Mouse (Mus musculus): ENCODE results near the gene Fam69b. TPM values are rescaled to one million over a fixed set of nuclear protein-coding genes. Genes with fewer than 3 reads are reported as not detected.

The Fam69b gene
- total RNA-seq, 2 experiments from 2014 or later, result 4.8 to 9.2 TPM

DNA sequence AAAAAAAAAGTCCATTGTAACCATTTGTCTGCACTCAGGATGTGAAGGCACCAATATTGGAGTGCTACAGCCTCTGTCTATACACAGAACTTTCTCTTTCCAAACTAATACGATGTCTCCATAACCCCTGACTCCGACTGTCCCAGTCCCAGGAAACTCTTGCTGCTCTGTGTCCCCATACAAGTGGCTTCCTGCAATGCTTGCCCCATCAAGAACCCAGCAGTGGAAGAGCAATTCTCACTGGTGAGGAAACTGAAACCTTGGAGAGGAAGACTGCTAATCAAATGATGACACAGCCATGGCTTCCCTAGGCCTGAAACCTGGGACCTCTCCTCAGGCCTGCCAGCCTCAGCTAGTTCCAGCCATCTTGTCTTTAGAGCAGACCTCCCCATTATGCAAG is 30.4 kb upstream of the Fam69b start:
- peak; percentile 56 for ATAC-seq (replicated peaks; ENCODE audit: poor library complexity)

DNA sequence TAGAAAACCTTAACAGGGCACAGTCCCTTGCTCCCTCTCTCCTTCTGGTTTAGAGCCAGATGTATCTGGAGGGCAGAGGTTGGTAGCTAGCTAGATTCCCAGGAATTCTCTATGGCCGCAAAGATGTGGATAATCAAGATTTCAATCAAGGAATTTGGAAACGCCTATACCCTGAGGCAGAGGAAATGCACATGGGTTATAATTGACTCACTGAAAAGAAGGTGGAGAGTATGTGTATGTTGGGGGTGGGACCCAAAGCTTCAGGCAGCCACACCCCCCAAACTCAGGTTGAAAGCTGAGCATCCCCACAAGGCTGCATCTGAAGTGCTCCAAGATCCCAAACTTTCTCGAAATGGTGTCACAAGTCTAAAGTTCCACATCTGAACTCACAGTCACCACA is 29.8 kb upstream of the Fam69b start:
- no peak for ATAC-seq (replicated peaks; ENCODE audit: poor library complexity)

DNA sequence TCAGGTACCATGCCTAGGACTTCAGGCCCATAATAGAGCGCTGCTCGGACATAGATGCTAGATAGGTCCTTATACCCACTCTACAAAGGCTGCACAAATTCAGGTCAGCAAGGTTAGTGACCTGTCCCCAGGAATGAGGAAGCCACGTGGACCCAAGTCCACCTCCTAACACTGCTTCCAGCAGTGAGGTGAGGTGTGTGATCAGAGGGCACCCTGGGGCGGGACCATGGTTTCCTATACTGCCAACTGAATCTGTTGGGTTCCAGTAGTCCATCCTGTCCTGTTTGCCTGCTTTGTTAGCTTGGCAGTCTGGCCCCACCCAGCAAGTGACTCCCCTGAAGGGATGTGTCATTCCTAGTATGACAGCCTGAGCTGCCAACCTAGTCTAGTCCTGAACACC is 28.3 kb upstream of the Fam69b start:
- ATAC-seq (replicated peaks; ENCODE audit: poor library complexity), result no peak

DNA sequence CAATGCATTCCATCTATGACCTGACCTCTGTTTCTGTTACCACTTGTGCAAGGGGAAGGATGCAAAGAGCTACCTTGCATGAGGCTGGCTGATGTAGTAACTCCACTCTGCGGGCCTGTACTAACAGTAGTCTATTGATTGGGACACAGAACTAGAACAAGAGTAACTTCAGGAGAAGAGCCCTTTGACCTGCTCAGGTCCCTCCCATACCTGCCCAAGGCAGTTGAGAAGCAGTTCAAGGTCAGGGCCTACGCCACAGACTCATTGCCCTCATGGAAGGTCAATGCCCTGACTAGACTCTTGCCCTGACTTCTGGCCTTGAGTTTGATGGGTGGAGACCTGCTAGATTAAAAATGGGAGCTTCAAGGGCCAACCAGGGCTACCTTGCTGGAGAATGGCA is 27.6 kb upstream of the Fam69b start:
- ATAC-seq (replicated peaks; ENCODE audit: poor library complexity), result no peak

DNA sequence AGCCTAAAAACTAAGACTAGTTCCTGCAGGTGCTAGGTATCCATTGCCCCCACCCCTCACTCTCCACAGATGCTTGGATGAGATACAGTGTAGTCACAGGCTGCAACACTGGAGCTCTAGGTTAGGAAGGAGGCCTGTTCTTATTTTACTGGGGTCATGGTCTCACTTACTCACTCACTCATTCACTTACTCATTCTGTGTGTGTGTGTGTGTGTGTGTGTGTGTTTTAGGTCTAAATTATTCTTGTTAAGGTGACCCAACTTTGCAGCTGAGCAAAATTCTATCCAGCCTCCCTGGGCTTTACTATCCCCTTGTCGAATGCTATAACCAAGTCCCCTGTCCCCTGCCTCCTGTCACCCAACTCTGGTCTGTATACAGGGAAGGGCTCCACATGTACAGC is 26.7 kb upstream of the Fam69b start:
- ATAC-seq (replicated peaks; ENCODE audit: poor library complexity), result no peak

DNA sequence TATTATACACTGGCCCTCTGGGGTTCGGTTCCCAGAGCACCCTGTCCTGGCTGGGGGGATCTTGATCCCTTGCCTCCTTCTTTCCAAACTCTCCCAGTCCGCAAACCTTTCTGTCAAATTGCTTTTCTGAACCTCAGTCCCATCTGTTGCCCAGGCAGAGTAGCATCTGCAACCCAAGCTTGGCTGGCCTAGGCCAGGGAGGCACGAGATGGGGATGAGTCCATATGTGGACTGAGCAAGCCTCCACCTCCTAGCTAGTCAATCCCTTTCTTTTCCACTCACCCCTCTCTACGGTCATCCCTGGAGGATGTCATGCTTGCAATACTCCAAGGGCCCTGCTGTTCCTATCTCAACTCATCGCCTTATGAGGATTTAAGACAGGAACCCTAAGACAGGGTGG is 25.6 kb upstream of the Fam69b start:
- no peak for ATAC-seq (replicated peaks; ENCODE audit: poor library complexity)

DNA sequence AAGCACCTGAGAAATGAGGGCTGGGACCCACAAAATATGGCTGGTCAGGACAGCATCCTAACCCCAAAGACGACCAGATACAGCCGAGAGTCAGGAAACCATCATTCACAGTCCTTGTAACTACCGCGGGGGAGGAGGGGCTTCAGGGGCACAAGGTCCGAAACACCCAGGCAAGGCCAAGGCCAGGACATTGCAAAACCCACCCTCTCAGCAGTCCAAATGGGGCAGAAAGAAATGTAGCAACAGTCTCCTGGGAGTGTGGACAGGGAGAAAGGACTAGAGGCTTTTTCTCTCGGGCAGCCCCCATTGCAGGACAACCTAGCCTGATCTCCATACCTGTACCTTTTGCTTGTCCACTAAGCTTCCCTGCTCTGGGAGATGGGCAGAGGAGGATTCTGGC is 25.1 kb upstream of the Fam69b start:
- 0 out of 2 replicates have a peak, but pooled peaks have one; percentile 2 for ATAC-seq (replicated peaks; ENCODE audit: poor library complexity)

DNA sequence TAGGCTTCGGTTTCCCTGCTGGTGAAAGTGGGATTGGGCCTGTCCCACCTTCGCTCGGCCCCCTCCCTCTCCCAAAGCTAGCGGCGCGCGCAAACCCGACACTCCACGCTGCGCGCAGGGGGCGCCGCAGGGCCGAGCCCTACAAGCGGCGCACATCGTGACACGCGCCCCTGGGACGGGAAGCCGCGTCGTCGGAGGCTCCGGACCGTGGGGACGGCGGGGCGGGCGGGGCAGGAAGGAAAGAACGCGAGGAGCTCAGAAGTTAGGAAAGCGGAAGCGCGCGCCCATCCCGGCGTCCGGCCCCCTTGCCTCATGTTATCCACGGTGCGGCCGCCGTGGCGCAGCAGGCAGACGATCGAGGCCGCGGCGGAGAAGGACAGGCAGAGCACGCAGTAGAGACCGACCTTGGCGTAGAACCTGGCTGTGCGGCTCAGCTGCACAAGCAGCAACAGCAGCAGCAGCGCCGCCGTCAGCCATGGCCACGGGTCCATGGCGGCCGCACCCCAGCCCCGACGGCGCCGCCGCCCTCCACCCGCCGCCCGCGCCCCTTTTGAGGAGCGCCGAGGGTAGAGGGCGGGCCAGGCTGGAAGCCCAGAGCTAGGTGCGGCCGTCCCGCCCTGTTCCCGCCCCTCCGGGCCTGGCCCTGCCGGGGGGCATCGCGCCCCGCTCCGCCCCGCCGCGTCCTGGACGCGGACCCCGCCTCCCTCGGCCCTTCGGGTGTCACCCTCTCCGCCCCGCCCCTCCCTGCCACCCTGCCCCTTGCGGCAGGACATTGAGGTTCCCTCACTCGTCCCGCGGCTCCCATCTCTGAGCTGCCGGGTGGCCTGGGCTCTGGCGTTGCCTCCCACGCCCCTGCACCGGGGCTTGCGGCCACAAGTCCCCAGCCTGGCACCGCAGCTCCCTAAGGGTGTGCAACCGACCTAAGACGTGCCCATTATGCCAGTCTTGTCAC is 24.3 kb upstream of the Fam69b start, which contains the start of gene Agpat2:
Agpat2 (minus strand) TSS at position 698 of the 952 bp plus-strand sequence.
- ATAC-seq (replicated peaks; ENCODE audit: poor library complexity), result peak; percentile 60

DNA sequence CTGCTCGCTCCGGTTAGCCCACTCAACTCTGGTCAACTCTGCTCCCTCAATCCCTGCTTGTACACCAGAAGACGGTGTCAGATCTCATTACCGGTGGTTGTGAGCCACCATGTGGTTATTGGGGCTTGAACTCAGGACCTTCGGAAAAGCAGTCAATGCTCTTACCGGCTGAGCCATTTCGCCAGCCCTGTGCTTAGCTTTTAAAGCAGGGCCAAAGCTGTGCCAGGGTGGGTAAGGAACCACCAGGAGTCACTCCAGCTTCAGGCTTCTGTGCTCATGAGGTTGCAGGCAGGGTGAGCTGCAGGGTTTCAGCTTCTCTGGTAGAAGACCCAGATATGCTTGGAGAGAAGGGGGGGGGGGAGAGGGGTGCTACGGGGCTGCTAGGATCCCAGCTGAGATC is 22.9 kb upstream of the Fam69b start:
- no peak for ATAC-seq (replicated peaks; ENCODE audit: poor library complexity)

DNA sequence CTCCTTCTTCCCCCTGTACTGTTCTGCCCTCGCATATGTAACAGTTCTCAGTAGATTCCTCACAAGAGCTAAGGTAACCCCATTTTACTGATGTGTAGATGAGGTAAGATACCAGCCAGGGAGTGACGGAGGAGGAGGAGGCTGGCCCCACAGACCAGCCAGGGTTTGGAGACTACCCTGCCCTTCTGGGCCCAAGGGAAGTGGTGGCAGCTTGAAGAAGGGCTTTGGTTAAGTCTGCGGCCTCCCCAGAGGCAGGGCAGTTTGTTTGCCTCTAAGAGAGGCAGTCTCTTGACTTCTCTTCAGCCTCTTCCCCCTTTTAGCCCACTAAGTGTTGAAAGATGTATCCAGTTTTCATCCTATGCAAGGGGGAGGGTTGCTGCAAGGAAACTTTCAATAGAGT is 21.7 kb upstream of the Fam69b start:
- peak; percentile 17 for ATAC-seq (replicated peaks; ENCODE audit: poor library complexity)

DNA sequence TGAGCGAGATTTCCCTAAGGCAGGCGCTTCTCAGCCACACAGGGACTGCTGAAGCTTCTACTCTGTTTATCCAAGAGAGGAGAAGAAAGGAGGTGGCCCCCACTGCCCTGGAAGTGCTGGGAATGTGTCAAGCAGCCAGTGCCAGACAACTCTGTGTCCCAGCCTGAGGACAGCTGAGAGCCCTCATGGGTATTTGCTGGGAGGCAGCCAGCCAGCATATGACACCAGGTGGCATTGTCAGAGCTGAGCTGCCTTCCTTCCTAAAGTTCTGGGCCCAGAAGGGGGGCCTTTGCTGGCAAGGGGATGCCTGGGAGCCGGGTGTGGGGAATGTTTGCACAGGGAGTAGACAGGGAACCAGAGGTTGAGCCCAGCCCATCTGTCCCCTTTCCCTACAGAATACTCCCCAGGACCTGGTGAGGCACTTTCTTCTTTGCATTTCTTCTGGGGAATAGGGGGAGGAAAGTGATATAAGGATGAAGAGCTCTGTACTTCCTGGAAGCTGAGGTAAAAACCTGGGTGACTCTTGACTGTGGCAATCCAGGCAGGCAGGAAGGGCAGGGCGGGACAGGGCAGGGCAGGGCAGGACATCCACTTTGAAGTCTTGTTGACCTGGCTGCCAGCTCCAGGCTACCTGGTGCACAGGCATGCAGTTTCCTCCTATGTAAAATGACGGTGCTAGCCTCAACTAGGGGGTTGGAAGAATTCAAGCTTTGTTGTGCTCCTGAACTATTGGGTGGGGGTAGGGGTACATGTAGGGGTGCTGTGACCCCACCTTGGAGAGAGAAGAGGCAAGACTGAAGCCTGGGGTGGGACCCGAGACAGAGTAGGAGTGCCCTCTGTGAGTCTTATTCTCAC is 21.0 kb upstream of the Fam69b start:
- no peak for ATAC-seq (replicated peaks; ENCODE audit: poor library complexity)

DNA sequence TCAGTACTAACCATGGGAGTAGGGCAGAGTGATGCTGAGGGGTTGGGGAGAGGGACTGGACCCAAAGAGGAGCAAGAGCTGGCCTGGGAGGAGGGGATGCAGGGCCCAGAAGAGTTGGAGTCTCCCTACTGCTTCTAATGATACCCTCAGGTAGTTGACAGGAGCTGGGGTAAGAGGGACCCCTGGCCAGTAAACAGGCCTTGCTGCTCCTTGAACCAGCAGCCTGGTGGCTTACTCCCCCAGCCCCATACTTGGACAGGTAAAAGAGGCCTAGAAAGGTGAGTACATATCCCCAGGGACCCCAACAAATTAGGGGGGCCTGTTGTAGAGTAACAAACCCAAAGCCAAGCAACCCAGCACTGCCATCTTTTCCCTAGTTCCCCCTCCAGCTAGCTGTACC is 19.5 kb upstream of the Fam69b start:
- no peak for ATAC-seq (replicated peaks; ENCODE audit: poor library complexity)

DNA sequence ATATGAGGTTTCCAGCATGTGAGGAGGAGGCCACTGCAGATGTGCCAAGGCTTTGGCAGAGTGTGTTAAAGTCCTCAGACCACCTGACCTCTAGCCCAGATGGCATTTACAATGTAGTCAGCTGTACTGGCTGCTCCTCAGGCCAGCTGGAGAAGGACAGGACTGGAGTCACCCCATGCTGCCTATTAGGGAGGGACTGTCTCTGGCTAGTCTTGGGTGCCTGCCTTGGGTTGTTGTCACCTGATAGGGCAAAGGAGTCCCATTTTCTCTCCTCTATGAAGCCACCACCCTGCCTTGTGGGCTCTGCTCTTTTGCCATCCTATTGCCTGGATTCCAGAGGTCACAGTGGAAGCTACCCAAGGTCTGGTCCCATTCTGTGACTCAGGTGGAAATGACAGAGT is 19.0 kb upstream of the Fam69b start:
- no peak for ATAC-seq (replicated peaks; ENCODE audit: poor library complexity)

DNA sequence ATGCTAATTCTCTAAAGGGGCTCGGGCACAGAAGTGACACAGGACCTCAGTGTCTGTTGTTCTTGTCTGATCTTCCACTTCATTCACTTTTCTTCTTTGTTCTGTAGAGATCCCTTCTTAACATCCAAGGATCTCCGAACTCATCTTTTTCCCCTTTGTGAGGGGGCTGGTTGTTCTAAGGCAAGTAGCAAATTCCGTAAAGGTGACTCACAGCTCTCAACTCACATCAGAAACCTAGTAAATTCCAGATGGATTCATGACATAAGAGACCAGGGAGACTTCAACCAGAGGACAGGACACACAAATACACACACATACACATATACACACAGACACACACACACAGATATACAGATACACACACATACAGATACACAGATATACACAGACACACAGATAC is 17.7 kb upstream of the Fam69b start:
- no peak for ATAC-seq (replicated peaks; ENCODE audit: poor library complexity)

DNA sequence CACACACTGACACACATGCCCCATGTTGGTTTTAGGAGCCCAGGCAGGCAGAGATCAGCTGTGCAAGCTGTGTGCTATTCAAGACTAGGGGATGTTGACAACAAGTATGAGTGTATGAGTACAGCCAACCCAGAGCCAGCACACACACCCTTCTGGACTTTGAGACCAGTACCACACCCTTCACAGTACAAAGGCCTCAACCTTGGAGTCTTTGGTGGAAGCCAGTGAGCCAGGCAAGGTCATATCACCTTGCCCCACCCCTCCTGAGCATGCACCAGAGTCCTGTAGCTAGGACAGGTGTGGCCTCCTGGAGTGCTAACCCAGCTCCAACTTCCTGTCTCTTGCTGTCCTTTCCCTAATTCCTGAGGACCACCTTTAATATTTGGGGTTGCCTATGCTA is 17.2 kb upstream of the Fam69b start:
- ATAC-seq (replicated peaks; ENCODE audit: poor library complexity), result no peak

DNA sequence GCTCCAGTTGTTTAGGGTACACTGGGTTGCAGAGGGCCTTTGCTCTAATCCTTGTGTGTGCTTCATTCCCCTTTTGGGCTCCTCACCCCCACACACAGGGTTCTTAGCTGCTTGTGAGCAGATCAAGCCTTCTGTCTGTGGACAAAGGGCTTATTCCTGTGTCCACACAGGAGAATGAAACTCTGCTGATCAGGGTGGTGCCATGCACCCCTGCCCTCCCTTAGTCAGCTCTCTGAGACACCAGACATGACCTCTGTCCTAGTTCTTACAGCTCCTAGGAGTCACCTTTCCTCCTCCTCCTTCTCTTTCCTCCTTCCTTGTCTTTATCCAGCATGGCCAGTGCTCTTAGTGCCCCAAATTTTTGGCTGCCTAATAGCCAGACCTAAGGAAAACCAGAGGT is 16.4 kb upstream of the Fam69b start:
- no peak for ATAC-seq (replicated peaks; ENCODE audit: poor library complexity)

DNA sequence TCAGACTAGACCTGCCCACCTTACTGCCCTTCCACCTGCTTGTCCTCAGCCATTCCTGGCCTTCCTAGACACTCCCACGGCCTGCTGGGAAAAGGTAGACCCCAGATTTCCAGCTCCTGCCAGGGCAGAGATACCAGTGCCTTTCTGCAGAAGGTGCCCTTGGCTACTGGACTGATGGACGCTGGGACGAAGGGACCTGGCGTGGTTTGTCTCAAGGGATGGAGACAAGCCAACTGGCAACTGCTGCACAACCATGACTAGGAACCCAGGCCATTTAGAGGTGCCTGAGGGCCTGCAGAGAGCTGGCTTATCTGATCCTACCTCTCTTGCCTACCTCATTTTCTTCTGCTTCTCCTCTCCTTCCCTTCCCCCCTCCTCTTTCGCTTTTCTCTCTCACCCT is 13.4 kb upstream of the Fam69b start:
- no peak for ATAC-seq (replicated peaks; ENCODE audit: poor library complexity)

DNA sequence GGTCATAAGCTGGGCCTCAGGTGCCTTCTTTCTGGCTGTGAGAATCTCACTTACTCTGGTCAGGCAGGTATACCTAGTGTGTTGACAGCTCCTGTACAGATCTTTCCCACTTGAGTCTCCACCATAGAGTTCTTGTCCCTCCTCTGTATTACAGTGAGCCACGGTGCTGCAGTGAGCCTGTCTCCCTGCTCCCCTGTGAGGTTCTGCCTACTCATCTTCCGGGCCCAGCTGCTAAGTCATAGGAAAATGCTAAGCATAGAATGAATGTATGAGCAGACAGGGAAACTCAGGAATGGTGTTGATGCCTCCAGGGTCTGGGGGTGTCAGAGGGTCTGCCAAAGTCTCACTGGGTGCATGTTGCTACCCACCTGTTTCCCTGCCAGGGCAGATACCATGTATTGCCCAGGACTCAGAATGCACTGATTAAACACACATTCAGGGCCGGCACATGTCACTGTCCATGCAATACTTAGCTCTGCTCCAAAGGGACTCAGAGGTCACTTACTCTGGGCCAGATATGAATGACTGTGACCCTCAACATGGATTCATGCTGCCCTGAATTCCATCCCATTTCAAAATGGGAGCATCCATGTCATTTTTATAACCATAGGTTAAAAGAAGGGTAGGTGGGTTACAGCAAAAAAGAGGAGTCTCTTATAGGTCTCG is 12.7 kb upstream of the Fam69b start:
- ATAC-seq (replicated peaks; ENCODE audit: poor library complexity), result no peak

DNA sequence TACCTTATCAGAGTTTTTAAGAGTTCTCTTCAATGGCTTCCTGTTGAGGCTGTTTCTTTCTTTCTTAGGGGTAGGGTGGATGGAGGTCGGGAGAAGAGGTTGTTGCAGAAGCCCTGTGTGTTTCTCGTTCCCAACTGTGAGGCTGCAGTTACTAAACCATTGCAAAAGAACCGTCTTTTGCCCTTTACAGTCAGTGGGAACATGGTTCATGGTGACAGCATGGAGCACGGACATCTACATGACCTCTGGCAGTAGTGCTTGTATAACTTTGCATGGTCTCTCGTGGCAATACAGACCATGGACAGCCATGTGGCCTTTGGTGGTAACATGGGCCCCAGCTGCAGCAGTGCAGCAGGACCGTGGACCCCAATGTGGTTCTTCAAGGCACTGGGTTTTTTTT is 10.9 kb upstream of the Fam69b start:
- ATAC-seq (replicated peaks; ENCODE audit: poor library complexity), result no peak

DNA sequence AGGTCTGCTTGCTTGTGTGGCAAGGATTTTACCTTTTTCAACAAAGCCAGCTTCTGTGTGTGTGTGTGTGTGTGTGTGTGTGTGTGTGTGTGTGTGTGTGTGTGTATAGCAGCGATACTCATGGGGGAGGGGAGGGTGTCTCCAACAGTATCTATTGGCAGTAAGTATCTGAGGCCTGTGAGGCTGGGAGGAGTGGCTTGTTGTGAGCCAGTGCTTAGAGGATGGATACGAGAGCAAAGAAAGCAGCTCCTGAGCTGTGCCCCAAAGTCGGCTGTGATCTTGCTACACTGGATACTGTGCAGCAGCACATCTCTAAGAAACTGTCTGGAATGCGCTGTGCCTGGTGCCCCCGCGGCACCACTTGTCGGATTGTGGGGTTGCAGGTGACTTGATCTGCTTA is 10.3 kb upstream of the Fam69b start:
- no peak for ATAC-seq (replicated peaks; ENCODE audit: poor library complexity)

DNA sequence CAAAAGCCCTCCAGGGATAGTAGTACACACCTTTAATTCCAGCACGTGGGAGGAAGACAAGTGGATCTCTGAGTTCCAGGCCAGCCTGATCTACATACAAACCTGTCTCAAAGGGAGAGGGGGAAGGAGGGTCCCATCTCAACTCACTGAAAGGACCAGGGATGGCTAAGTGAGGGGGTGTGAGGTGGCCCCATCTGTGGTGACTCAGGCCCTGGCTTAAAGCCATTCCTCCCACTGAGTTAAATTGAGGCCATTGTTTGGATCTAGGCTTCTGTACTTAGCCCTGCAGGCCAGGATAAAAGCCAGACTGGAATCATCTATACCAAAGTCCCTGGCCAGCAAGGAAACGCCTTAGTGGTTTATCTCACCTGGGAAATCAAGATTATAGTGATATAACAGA is 7.0 kb upstream of the Fam69b start:
- no peak for ATAC-seq (replicated peaks; ENCODE audit: poor library complexity)

Data from megakaryocyte progenitor cell, adult 5-6 weeks (primary cell).